In genomic region chr2:179977344-179978025, GRCm38 (mm10) we compare ENCODE assay signal across 8 mouse cellular contexts. TPM values are rescaled to one million over a fixed set of nuclear protein-coding genes. Genes with fewer than 3 reads are reported as not detected.
A peak's percentile ranks its signal among the peaks of the same experiment; 100 is the strongest.
DNase-seq lines count a peak whose midpoint lies in the region; ATAC-seq and TF ChIP-seq lines count a peak whose summit lies in the region.

No protein-coding gene starts in this region.

- H3ac ChIP-seq in myocyte (ENCODE audit: control insufficient read depth, insufficient read length) = peak overlapping the region; percentile 71

- H3K36me3 ChIP-seq in kidney, embryonic 16.5 days (ENCODE audit: insufficient read depth, low read length) = no peaks in the 10 kb centered on the region
- H3K36me3 ChIP-seq in E14TG2a.4 (ENCODE audit: insufficient read depth, low read length) (peaks cover 9% of the 10 kb centered on the region), myocyte (ENCODE audit: control insufficient read depth, insufficient read depth) (no peaks in the 10 kb centered on the region)
- no peaks in the 10 kb centered on the region for H3K36me3 ChIP-seq in hindbrain, postnatal 0 days (ENCODE audit: insufficient read depth, low read length)

- H3K79me2 ChIP-seq in myocyte (ENCODE audit: control insufficient read depth, insufficient read depth) = peaks cover 26% of the 10 kb centered on the region

- no peaks in the 10 kb centered on the region for H3K9me3 ChIP-seq in kidney, embryonic 16.5 days (ENCODE audit: low read length)
- no peaks in the 10 kb centered on the region for H3K9me3 ChIP-seq in E14TG2a.4 (ENCODE audit: low read length)
- H3K9me3 ChIP-seq in hindbrain, postnatal 0 days (ENCODE audit: low read length) = no peaks in the 10 kb centered on the region

- no peak for ATAC-seq in kidney, embryonic 16.5 days (ENCODE audit: low FRiP score, low TSS enrichment)
- no peak for ATAC-seq in hindbrain, postnatal 0 days

- H3K27ac ChIP-seq in kidney, embryonic 16.5 days (ENCODE audit: low read length) = peak overlapping the region; percentile 96
- H3K27ac ChIP-seq in hindbrain, postnatal 0 days = peak overlapping the region; percentile 100

- peak overlapping the region; percentile 65 for H3K4me3 ChIP-seq in kidney, embryonic 16.5 days (ENCODE audit: low read length)
- H3K4me3 ChIP-seq in E14TG2a.4 (replicated peaks; ENCODE audit: low read length) (peak overlapping the region; percentile 92), myocyte (peak overlapping the region; percentile 36)
- H3K4me3 ChIP-seq in hindbrain, postnatal 0 days (ENCODE audit: low read length) = peak overlapping the region; percentile 86

- peaks cover 49% of the 10 kb centered on the region for H3K4me1 ChIP-seq in kidney, embryonic 16.5 days (ENCODE audit: insufficient read depth, low read length)
- H3K4me1 ChIP-seq in E14TG2a.4 (replicated peaks; ENCODE audit: low read depth, low read length) = peaks cover 49% of the 10 kb centered on the region
- peaks cover 14% of the 10 kb centered on the region for H3K4me1 ChIP-seq in hindbrain, postnatal 0 days (ENCODE audit: insufficient read depth, low read length)

- no peak for DNase-seq in kidney, adult 11 months
- peak; percentile 34 to 52 for DNase-seq in cerebellum, postnatal 14 days
- no peak for DNase-seq in hindbrain, postnatal 0 days (ENCODE audit: low spot score)
- DNase-seq in urinary bladder, postnatal 36 days (ENCODE audit: low spot score in 2 of 2) = no peak
- no peak for DNase-seq in kidney, postnatal 25 days

- no peak for TF ChIP-seq POLR2A in myocyte (IDR thresholded peaks at IDR 0.05; ENCODE audit: insufficient read length, low read depth)

- H3K27me3 ChIP-seq in kidney, embryonic 16.5 days (ENCODE audit: insufficient read depth, low read length) = no peaks in the 10 kb centered on the region
- H3K27me3 ChIP-seq in E14TG2a.4 (ENCODE audit: insufficient read depth, low read length) (peaks cover 8% of the 10 kb centered on the region), myocyte (ENCODE audit: control insufficient read depth, insufficient read depth, insufficient read length) (no peaks in the 10 kb centered on the region)
- H3K27me3 ChIP-seq in hindbrain, postnatal 0 days (ENCODE audit: insufficient read depth, low read length) = no peaks in the 10 kb centered on the region

- no peak for TF ChIP-seq CTCF in E14TG2a.4 (conservative IDR thresholded peaks at IDR 0.05; ENCODE audit: low read length)
- TF ChIP-seq CTCF in hindbrain, postnatal 0 days (IDR thresholded peaks at IDR 0.05; ENCODE audit: low read depth) = no peak

- H3K4me2 ChIP-seq in kidney, embryonic 16.5 days (replicated peaks; ENCODE audit: low read depth, low read length) = peak overlapping the region; percentile 99
- peak overlapping the region; percentile 94 for H3K4me2 ChIP-seq in hindbrain, postnatal 0 days (ENCODE audit: low read depth, low read length)
- peak overlapping the region; percentile 67 for H3K4me2 ChIP-seq in myocyte (ENCODE audit: low read depth)

- peak overlapping the region; percentile 84 for H3K9ac ChIP-seq in kidney, embryonic 16.5 days (replicated peaks; ENCODE audit: low read length)
- H3K9ac ChIP-seq in hindbrain, postnatal 0 days (replicated peaks; ENCODE audit: low read length) = peak overlapping the region; percentile 98

- WGBS in kidney, embryonic 16.5 days = 9% methylated on average over 9 of the region's 10 CpGs
- 9% methylated on average over 10 of the region's 10 CpGs for WGBS in hindbrain, postnatal 0 days

TF ChIP-seq in myocyte, 11 proteins besides CTCF, POLR2A, EP300 and RAD21:
- TF ChIP-seq POLR2AphosphoS2 (IDR thresholded peaks at IDR 0.05; ENCODE audit: insufficient read length, low read depth) = no peak

RNA-seq across cellular contexts. Expression of gene Taf4, which starts 1.0 kb away (rescaled TPM):
- polyA plus RNA-seq in kidney, embryonic 16.5 days (2015; fragmentation: Nextera tagmentation; extraction: Ambion mirVana) = 3.4 and 4.1 TPM in 2 replicates
- 12.1 and 13.6 TPM in 2 replicates for total RNA-seq in hindbrain, postnatal 0 days (2014; rRNA removed)
- 2.5 and 3.0 TPM in 2 replicates for polyA plus RNA-seq in hindbrain, postnatal 0 days (2015; fragmentation: Nextera tagmentation; extraction: Ambion mirVana)
- 6.3 TPM for polyA plus RNA-seq in myocyte (2012; fragmentation: generic; extraction: Trizol)

RNA-seq across cellular contexts. Expression of gene Lsm14b, which starts 47.3 kb away (rescaled TPM):
- polyA plus RNA-seq in kidney, embryonic 16.5 days (2015; fragmentation: Nextera tagmentation; extraction: Ambion mirVana) = 4.8 and 7.0 TPM in 2 replicates
- total RNA-seq in hindbrain, postnatal 0 days (2014; rRNA removed) = 88.2 and 102 TPM in 2 replicates
- polyA plus RNA-seq in hindbrain, postnatal 0 days (2015; fragmentation: Nextera tagmentation; extraction: Ambion mirVana) = 21.0 and 21.3 TPM in 2 replicates
- polyA plus RNA-seq in myocyte (2012; fragmentation: generic; extraction: Trizol) = 48.8 TPM

Comparison
In these comparisons a context has a peak if more than half of its experiments do, and no peak if none do; other contexts are left out.
1. H3K4me3 ChIP-seq: peak in every context shown above with its lines; median percentile 92 in E14TG2a.4; 86 in hindbrain, postnatal 0 days; 65 in kidney, embryonic 16.5 days; 36 in myocyte.
2. DNase-seq: peak in cerebellum, postnatal 14 days (2 of 2); none in kidney, adult 11 months (single experiment), hindbrain, postnatal 0 days (single experiment), urinary bladder, postnatal 36 days (0 of 2) and kidney, postnatal 25 days (0 of 2).
3. Peak in every context shown above with its lines, with median percentiles within 50 percentile points of each other: H3K4me2 ChIP-seq.